Mouse (Mus musculus) kidney, embryonic 16.5 days (tissue): ENCODE measurements around the gene Scarb1. TPM values are rescaled to one million over a fixed set of nuclear protein-coding genes. Genes with fewer than 3 reads are reported as not detected.

Experiments
- ATAC-seq: fragments of 200-750 bp; cut with Nextera tagmentation; 2 replicates; pipeline ENCODE4 v1.8.0; 2017; ENCODE audit warnings: moderate TSS enrichment; ENCODE audit not compliant: low FRiP score, low TSS enrichment
- H3K27ac ChIP-seq: fragments of 300-500 bp; sonication (generic); 2 replicates; pipeline ENCODE4 v1.5.1; 2014; ENCODE audit warnings: low read length
- H3K27me3 ChIP-seq: fragments of 300-500 bp; sonication (generic); 2 replicates; pipeline ENCODE4 v1.6.1; 2014; ENCODE audit warnings: low read length, control low read depth, mixed read lengths; ENCODE audit not compliant: insufficient read depth
- H3K36me3 ChIP-seq: fragments of 300-500 bp; sonication (generic); 2 replicates; pipeline ENCODE4 v1.6.1; 2014; ENCODE audit warnings: low read length, control low read depth, mixed read lengths; ENCODE audit not compliant: insufficient read depth
- H3K4me1 ChIP-seq: fragments of 300-500 bp; sonication (generic); 2 replicates; pipeline ENCODE4 v1.6.1; 2014; ENCODE audit warnings: low read length, control low read depth, mixed read lengths; ENCODE audit not compliant: insufficient read depth
- H3K4me2 ChIP-seq: fragments of 300-500 bp; sonication (generic); replicated peaks from 2 replicates; pipeline ENCODE4 v1.6.1; 2014; ENCODE audit warnings: low read depth, low read length
- H3K4me3 ChIP-seq: fragments of 300-500 bp; sonication (generic); 2 replicates; pipeline ENCODE4 v1.5.1; 2014; ENCODE audit warnings: mild to moderate bottlenecking, low read length
- H3K9ac ChIP-seq: fragments of 300-500 bp; sonication (generic); replicated peaks from 2 replicates; pipeline ENCODE4 v1.6.1; 2014; ENCODE audit warnings: low read length
- H3K9me3 ChIP-seq: fragments of 300-500 bp; sonication (generic); 2 replicates; pipeline ENCODE4 v1.6.1; 2016; ENCODE audit warnings: low read length, control low read depth
- WGBS: fragments of 180-500 bp; shearing (Covaris S2); extraction: QIAGEN DNeasy Blood & Tissue Kit; methylation state at CpG from one replicate; pipeline ENCODE4 v1.1.7; 2014; 5-methylcytosine and 5-hydroxymethylcytosine counted together
- polyA plus RNA-seq: library from polyadenylated mRNA; unstranded; fragments of >200 nt; fragmentation: Nextera tagmentation; extraction: Ambion mirVana; gene quantifications from 2 replicates; pipeline ENCODE4 v1.2.1, GENCODE M21; 2015

Gene Scarb1
- polyA plus RNA-seq, 1 experiment from 2014 or later, result 103 TPM

- H3K36me3 ChIP-seq, result no peaks in the 10 kb centered on the region
- H3K9me3 ChIP-seq, result no peaks in the 10 kb centered on the region
- no peak overlapping the region for H3K4me3 ChIP-seq
- H3K4me2 ChIP-seq, result no peak overlapping the region
- peaks cover 4% of the 10 kb centered on the region; the same call in 1 of the 2 replicates for H3K4me1 ChIP-seq
- WGBS, result 36% methylated on average over 6 of the region's 6 CpGs
- H3K9ac ChIP-seq, result no peak overlapping the region
- H3K27ac ChIP-seq, result no peak overlapping the region
- ATAC-seq, result peak; percentile 55; the same call in 1 of the 2 replicates
- H3K27me3 ChIP-seq, result no peaks in the 10 kb centered on the region
Measured at GRCm38 (mm10) chr5:125235874-125236273, 105.0 kb downstream of the Scarb1 start.

DNA sequence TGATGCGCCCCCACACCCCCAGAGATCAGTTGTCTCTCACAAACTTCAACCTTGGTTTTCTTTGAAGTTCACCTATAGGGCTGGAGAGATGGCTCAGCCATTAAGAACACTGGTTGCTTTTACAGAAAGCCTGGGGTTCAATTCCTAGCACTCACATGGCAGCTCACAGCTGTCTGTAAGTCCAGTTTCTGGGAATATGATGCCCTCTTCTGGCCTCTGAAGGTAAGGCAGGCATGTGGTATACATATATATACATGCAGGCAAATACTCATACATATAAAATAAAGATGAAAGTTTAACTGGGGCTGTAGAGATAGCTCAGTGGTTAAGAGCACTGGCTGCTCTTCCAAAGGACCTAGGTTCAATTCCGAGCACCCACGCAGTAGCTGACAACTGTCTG lies 105.5 kb downstream of the Scarb1 start:
- H3K9ac ChIP-seq, result no peak overlapping the region
- H3K36me3 ChIP-seq, result no peaks in the 10 kb centered on the region
- no peak overlapping the region for H3K4me3 ChIP-seq
- H3K4me2 ChIP-seq, result no peak overlapping the region
- 92% methylated on average over 3 of the region's 3 CpGs for WGBS
- no peak overlapping the region for H3K27ac ChIP-seq
- H3K9me3 ChIP-seq, result no peaks in the 10 kb centered on the region
- no peak for ATAC-seq
- peaks cover 4% of the 10 kb centered on the region; the same call in 1 of the 2 replicates for H3K4me1 ChIP-seq
- no peaks in the 10 kb centered on the region for H3K27me3 ChIP-seq

- Histone ChIP-seq H3K36me3 (no peaks in the 10 kb centered on the region), H3K9ac (no peak overlapping the region), H3K4me2 (no peak overlapping the region), H3K27ac (no peak overlapping the region), H3K4me1 (peaks cover 4% of the 10 kb centered on the region; the same call in 1 of the 2 replicates), H3K4me3 (no peak overlapping the region), H3K27me3 (no peaks in the 10 kb centered on the region), H3K9me3 (no peaks in the 10 kb centered on the region)
- 63% methylated on average over 8 of the region's 8 CpGs for WGBS
- no peak for ATAC-seq
Measured at GRCm38 (mm10) chr5:125234399-125234798, 106.5 kb downstream of the Scarb1 start.

- no peak for ATAC-seq
- Histone ChIP-seq H3K36me3 (no peaks in the 10 kb centered on the region), H3K4me3 (no peak overlapping the region), H3K9me3 (no peaks in the 10 kb centered on the region), H3K27ac (no peak overlapping the region), H3K27me3 (no peaks in the 10 kb centered on the region), H3K4me2 (no peak overlapping the region), H3K9ac (no peak overlapping the region), H3K4me1 (peaks cover 4% of the 10 kb centered on the region; the same call in 1 of the 2 replicates)
- 93% methylated on average over 1 of the region's 1 CpGs for WGBS
Measured at GRCm38 (mm10) chr5:125233478-125233877, 107.4 kb downstream of the Scarb1 start.

- Histone ChIP-seq H3K36me3 (no peaks in the 10 kb centered on the region), H3K4me3 (no peak overlapping the region), H3K9me3 (peaks cover 6% of the 10 kb centered on the region), H3K4me2 (no peak overlapping the region), H3K27me3 (no peaks in the 10 kb centered on the region), H3K27ac (no peak overlapping the region), H3K9ac (no peak overlapping the region), H3K4me1 (peaks cover 4% of the 10 kb centered on the region; the same call in 1 of the 2 replicates)
- no peak for ATAC-seq
- WGBS, result 82% methylated on average over 7 of the region's 7 CpGs
Measured at GRCm38 (mm10) chr5:125232443-125232979, 108.4 kb downstream of the Scarb1 start.

DNA sequence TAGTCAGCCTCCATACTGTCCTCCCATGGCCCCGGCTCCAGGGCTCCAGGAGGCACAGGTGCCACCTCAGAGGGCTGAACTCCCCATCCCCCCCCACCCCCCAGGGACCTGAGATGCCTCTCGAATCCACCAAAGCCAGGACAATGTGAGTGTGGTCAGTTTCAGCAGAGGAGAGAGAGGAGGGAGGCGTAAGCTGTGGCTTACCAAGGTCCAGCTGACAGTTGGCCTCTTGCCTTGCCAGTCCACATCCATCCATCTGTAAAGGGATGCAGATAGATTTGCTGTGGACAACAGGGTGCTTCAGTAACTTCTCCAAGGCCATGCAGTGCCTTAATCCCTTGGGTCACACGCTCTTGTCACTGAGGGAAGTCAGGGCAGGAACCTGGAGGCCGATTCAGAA lies 110.4 kb downstream of the Scarb1 start:
- H3K36me3 ChIP-seq, result no peaks in the 10 kb centered on the region
- H3K27me3 ChIP-seq, result no peaks in the 10 kb centered on the region
- no peak overlapping the region for H3K27ac ChIP-seq
- WGBS, result 80% methylated on average over 5 of the region's 5 CpGs
- no peak overlapping the region for H3K4me2 ChIP-seq
- H3K9me3 ChIP-seq, result peaks cover 8% of the 10 kb centered on the region
- no peak overlapping the region for H3K9ac ChIP-seq
- no peak overlapping the region for H3K4me3 ChIP-seq
- H3K4me1 ChIP-seq, result peaks cover 5% of the 10 kb centered on the region; the same call in 1 of the 2 replicates
- ATAC-seq, result no peak

DNA sequence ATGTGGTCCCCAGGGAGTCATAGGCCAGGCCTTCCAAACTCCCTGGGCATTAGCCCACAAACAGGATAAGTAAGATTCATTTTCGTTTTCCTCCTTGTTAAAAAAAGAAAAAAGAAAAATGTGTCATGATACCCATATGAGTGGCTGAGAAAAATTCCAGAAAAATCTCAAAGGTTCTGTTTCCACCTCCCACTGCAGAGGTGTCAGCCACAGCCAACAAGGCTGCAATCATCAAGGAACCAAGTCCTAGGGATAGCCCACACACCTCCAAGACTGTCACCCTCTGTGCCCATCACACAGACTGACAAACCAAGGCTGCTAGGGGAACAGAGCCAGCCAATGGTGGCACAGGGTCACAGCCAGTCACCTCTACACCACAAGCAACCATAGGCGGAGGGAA lies 111.8 kb downstream of the Scarb1 start:
- H3K9me3 ChIP-seq, result peaks cover 8% of the 10 kb centered on the region
- peaks cover 5% of the 10 kb centered on the region; the same call in 1 of the 2 replicates for H3K4me1 ChIP-seq
- ATAC-seq, result no peak
- no peak overlapping the region for H3K9ac ChIP-seq
- no peaks in the 10 kb centered on the region for H3K36me3 ChIP-seq
- H3K27ac ChIP-seq, result no peak overlapping the region
- no peak overlapping the region for H3K4me2 ChIP-seq
- WGBS, result 79% methylated on average over 2 of the region's 2 CpGs
- no peak overlapping the region for H3K4me3 ChIP-seq
- no peaks in the 10 kb centered on the region for H3K27me3 ChIP-seq

DNA sequence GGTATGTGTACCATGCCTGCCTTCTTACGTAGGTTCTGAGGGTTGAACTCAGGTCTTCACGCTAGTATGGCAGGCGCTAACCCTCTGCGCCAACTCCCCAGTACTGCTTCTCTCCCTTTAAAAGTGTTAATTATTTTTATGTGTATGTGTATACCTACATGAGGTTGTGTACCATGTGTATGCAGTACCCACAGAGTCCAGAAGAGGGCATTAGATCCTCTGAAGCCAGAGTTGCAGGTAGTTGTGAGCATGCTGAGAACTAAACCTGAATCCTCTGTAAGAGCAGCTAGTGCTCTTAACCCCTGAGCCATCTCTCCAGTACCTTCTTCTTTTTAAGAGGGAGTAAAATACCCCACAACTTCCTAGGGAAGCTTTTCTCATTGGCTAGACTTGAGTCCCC lies 113.2 kb downstream of the Scarb1 start:
- Histone ChIP-seq H3K4me2 (no peak overlapping the region), H3K27ac (no peak overlapping the region), H3K9me3 (peaks cover 8% of the 10 kb centered on the region), H3K4me3 (no peak overlapping the region), H3K4me1 (peaks cover 5% of the 10 kb centered on the region; the same call in 1 of the 2 replicates), H3K9ac (no peak overlapping the region), H3K27me3 (no peaks in the 10 kb centered on the region), H3K36me3 (no peaks in the 10 kb centered on the region)
- 97% methylated on average over 4 of the region's 4 CpGs for WGBS
- ATAC-seq, result no peak

Other genes starting within 250 kb of the Scarb1 start
- gene Ncor2, start 161.9 kb downstream of the Scarb1 start, polyA plus RNA-seq, result 25.9 and 27.5 TPM in 2 replicates
- 0.34 and 0.51 TPM in 2 replicates for gene Gm10382, start 48.2 kb upstream of the Scarb1 start, polyA plus RNA-seq
- gene Ubc, start 49.1 kb upstream of the Scarb1 start, polyA plus RNA-seq, result 1,279 and 1,344 TPM in 2 replicates
- gene Dhx37, start 93.0 kb upstream of the Scarb1 start, polyA plus RNA-seq, result 10.4 and 14.2 TPM in 2 replicates
- 44.4 and 46.1 TPM in 2 replicates for gene Bri3bp, start 100.5 kb upstream of the Scarb1 start, polyA plus RNA-seq
- 39.8 and 41.1 TPM in 2 replicates for gene Aacs, start 134.7 kb upstream of the Scarb1 start, polyA plus RNA-seq
- gene Tmem132b, start 190.7 kb upstream of the Scarb1 start, polyA plus RNA-seq, result 0.18 and 0.39 TPM in 2 replicates